Mouse (Mus musculus) G1E (cell line): ENCODE results near the gene Unc93a. TPM values are rescaled to one million over a fixed set of nuclear protein-coding genes. Genes with fewer than 3 reads are reported as not detected.
"Not testable (repeated sequence)": the region's sequence is repeated elsewhere in the genome, so short reads cannot be mapped to it uniquely, and the experiment has no call there.

Experiments used
- ATAC-seq: 2 replicates; pipeline ENCODE4 v1.8.0; 2016; ENCODE audit warnings: mild to moderate bottlenecking; ENCODE audit not compliant: insufficient number of reproducible peaks, poor library complexity, low FRiP score, severe bottlenecking; ENCODE audit errors: extremely low read depth
- DNase-seq: peaks from one replicate; pipeline ENCODE4 v3.0.0; 2012; ENCODE audit warnings: low spot score
- H3K27me3 ChIP-seq: 2 replicates; pipeline ENCODE4 v1.6.1; 2012; ENCODE audit warnings: mild to moderate bottlenecking, low read length, inconsistent platforms; ENCODE audit not compliant: insufficient read depth
- H3K36me3 ChIP-seq: replicated peaks from 2 replicates; pipeline ENCODE3; 2012; ENCODE audit warnings: mild to moderate bottlenecking, inconsistent platforms
- H3K4me1 ChIP-seq: 2 replicates; pipeline ENCODE4 v1.6.1; 2012; ENCODE audit warnings: low read depth, low read length, inconsistent platforms, mixed read lengths; ENCODE audit not compliant: insufficient read depth
- H3K4me3 ChIP-seq: 2 replicates; pipeline ENCODE4 v1.5.1; 2012; ENCODE audit warnings: low read depth, mild to moderate bottlenecking, inconsistent platforms, low read length, moderate library complexity, mixed read lengths
- H3K9me3 ChIP-seq: replicated peaks from 2 replicates; pipeline ENCODE4 v1.6.1; 2012; ENCODE audit warnings: inconsistent platforms
- polyA plus RNA-seq: library from polyadenylated mRNA; stranded (reverse); fragments of >175 nt; gene quantifications from 2 replicates; pipeline ENCODE4 v1.2.3, GENCODE M21; 2012
- total RNA-seq, 2 experiments: library from RNA; stranded (forward) in 1 of 2; stranded (reverse) in 1 of 2; fragments of 200-1000 nt in 1 of 2; fragments of >200 nt in 1 of 2; fragmentation: Nextera tagmentation in 1 of 2; gene quantifications; 2 replicates each; pipeline ENCODE4 v1.2.3; 2014 to 2017

Gene Unc93a
- total RNA-seq (2014; fragmentation: Nextera tagmentation) (not detected in 2 replicates), total RNA-seq (2017) (0.16 TPM in 1 of 2 replicates, not detected in the other), polyA plus RNA-seq (not detected in 2 replicates)

DNA sequence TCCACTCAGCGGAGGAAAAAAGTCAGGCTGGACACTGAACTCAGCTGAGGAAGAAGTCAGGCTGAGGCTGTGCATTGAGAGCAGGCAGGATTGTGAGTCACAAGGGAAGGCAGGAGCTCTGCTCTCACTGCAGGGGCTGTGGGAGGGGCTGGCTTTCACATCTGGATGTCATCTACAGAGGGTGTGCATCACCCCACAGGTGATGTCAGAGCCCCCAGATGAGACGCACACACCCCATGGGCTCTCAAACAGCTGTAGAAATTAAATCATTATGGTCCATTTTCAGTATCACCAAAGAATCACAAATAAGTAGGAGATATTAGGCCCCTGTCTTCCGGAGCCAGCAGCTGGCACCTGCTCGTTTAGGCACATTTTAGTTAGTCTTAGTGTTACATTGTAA lies at the start of gene Unc93a:
Gene Unc93a (minus strand): TSS at position 101 of the 400 bp plus-strand sequence.
- not testable (repeated sequence) for H3K27me3 ChIP-seq, DNase-seq, H3K4me1 ChIP-seq, H3K4me3 ChIP-seq, ATAC-seq, H3K9me3 ChIP-seq, H3K36me3 ChIP-seq

DNA sequence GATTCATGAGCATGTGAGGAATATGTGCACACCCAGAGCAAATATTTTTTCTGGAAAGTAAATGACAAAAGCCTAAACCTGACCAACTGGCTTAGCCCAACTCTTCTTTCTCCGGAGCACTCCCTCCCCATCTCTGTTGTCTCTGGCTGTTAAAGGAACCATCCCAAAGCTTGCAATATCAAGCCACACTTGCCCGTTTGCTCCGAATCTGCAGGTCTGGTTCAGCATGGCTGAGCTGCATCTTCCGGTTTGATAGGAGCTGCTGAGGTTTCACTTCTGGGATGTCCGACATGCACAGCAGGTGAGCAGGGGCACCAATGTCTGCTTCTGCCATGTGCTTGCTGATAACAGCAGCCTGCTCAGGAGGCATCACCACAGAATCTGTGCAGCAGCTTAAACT lies 48.9 kb upstream of the Unc93a start:
- not testable (repeated sequence) for H3K9me3 ChIP-seq, H3K36me3 ChIP-seq, ATAC-seq, H3K4me3 ChIP-seq, H3K27me3 ChIP-seq, H3K4me1 ChIP-seq, DNase-seq

GRCm38 (mm10) chr17:13179021-13179420 lies 47.4 kb upstream of the Unc93a start:
- DNase-seq, H3K9me3 ChIP-seq, H3K36me3 ChIP-seq, ATAC-seq, H3K4me3 ChIP-seq, H3K27me3 ChIP-seq, H3K4me1 ChIP-seq: not testable (repeated sequence)

GRCm38 (mm10) chr17:13177796-13178195 lies 46.2 kb upstream of the Unc93a start:
- not testable (repeated sequence) for ATAC-seq, DNase-seq, H3K9me3 ChIP-seq, H3K36me3 ChIP-seq, H3K4me1 ChIP-seq, H3K27me3 ChIP-seq, H3K4me3 ChIP-seq

DNA sequence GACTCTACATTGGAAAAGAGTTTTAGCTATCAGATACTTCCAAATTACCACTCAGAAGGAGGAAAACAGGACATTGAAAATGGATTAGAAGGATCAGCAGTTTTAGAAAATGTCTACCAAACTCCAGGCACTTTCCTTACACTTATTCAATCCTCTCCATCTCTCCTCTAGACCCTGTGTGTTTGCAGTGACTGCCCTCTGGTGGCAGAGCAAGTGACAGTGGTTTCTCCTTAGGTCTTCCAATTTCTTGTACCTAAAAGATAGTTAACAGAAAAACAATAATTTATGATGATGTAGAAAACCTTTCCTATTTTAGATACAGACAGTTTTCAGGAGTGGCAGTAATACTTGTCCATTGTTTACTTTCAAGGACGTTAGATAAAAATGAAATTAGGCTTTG lies 44.0 kb upstream of the Unc93a start:
- not testable (repeated sequence) for ATAC-seq, H3K4me1 ChIP-seq

GRCm38 (mm10) chr17:13174029-13174428 lies 42.4 kb upstream of the Unc93a start:
- DNase-seq, H3K4me1 ChIP-seq, ATAC-seq, H3K36me3 ChIP-seq, H3K9me3 ChIP-seq, H3K27me3 ChIP-seq, H3K4me3 ChIP-seq: not testable (repeated sequence)

More for the DNA sequence above, 44.0 kb upstream of the Unc93a start:
- H3K4me3 ChIP-seq, H3K9me3 ChIP-seq, DNase-seq, H3K27me3 ChIP-seq, H3K36me3 ChIP-seq: not testable (repeated sequence)

GRCm38 (mm10) chr17:13173578-13173977 lies 42.0 kb upstream of the Unc93a start:
- not testable (repeated sequence) for H3K4me3 ChIP-seq, DNase-seq, ATAC-seq

DNA sequence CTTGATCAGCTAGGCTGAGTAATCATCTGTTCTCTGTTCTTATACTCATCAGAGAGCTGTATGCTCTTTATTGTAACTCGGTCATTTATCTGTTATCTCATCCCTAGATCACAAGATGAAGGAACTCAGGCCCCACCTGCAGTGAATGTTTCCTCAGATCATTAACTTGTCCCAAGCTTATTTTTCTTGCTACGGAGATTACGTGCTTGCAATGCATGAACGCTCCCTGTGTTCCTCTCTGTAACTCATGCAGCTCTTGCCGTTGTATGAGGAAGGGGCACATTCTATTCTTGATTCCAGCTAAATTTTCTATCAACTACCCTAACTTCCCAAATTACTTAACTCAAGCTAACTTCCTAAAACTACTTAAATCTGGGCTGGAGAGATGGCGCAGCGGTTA lies 14.5 kb upstream of the Unc93a start:
- ATAC-seq, DNase-seq, H3K4me3 ChIP-seq: not testable (repeated sequence)

More at GRCm38 (mm10) chr17:13173578-13173977, 42.0 kb upstream of the Unc93a start:
- H3K36me3 ChIP-seq, H3K27me3 ChIP-seq, H3K4me1 ChIP-seq, H3K9me3 ChIP-seq: not testable (repeated sequence)

DNA sequence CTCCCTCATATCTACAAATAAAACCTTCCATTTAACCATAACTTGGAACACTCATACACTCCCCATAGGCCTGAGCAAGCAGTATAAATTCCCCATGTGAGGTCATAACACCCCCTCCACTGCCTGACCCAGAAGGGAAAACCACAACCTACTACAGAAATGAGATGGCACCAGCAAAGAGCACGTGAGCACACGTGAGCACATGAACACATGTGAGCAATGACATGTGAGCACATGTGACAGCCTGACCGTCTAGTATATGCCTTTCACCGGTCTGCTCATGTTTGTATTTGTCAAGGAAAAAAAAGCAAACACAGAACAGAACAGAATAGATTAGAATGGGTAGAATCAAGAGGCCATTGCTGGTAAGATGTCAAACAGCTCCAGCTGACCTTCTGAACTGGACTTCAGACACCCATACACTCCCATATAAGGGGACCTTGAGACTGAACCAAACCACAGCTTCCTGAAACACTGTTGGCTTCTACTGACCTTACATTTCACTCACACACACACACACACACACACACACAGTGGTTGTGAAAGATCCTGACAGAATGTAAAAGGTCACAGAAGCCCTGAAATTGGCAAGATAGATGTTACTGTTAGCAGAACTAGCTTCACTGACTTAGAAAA lies 13.1 kb upstream of the Unc93a start:
- not testable (repeated sequence) for DNase-seq, ATAC-seq

More for the DNA sequence above, 14.5 kb upstream of the Unc93a start:
- not testable (repeated sequence) for H3K4me1 ChIP-seq, H3K36me3 ChIP-seq, H3K27me3 ChIP-seq, H3K9me3 ChIP-seq

GRCm38 (mm10) chr17:13142665-13143064 lies 11.1 kb upstream of the Unc93a start:
- ATAC-seq = not testable (repeated sequence)

More for the DNA sequence above, 13.1 kb upstream of the Unc93a start:
- H3K36me3 ChIP-seq, H3K27me3 ChIP-seq, H3K4me3 ChIP-seq, H3K4me1 ChIP-seq, H3K9me3 ChIP-seq: not testable (repeated sequence)

DNA sequence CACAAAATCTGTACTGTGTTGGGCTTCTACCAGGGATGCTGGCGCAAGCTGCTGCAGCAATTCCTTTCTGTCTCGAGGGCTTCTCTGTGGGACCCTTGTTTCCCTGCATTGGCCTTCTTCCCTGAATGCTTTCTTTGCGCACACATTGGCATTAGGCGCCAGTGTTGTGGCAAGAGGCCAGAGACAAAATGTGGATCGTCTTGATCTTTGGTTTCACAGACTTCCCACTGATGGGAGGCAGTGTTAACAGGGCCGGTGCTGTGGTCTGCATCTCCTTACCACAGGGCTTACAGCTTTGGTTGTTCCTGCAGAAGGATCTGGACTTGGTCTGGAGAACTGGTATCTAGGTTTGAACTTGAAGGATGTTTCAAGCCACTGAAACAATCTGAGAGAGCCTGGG lies 3.7 kb upstream of the Unc93a start:
- DNase-seq, H3K4me3 ChIP-seq, H3K4me1 ChIP-seq, H3K27me3 ChIP-seq, H3K9me3 ChIP-seq, H3K36me3 ChIP-seq, ATAC-seq: not testable (repeated sequence)

More at GRCm38 (mm10) chr17:13142665-13143064, 11.1 kb upstream of the Unc93a start:
- not testable (repeated sequence) for DNase-seq, H3K36me3 ChIP-seq, H3K9me3 ChIP-seq, H3K4me3 ChIP-seq, H3K4me1 ChIP-seq, H3K27me3 ChIP-seq

DNA sequence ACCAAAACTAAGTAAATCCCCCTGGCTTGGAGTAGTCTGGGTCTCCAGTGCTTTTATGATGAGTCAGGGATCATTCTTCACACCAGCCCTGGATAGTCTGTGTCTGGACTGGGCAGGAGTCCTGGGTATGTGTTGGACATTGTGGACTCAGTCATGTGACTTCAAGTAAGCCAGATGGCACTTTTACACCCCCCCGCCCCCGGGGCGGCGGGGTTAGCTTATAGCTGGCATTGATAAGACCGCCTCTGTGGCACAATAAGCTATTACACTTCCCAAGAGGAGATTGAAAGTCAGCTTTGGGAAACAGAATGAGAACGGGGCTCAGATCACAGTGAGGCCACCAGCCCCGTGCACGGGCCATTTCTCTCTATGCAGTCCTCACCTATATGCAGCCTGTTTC lies 742 bp upstream of the Unc93a start:
- DNase-seq, ATAC-seq, H3K4me3 ChIP-seq, H3K4me1 ChIP-seq, H3K27me3 ChIP-seq, H3K9me3 ChIP-seq, H3K36me3 ChIP-seq: not testable (repeated sequence)
